Mouse (Mus musculus): ENCODE results near the gene Gpc6.

Gene Gpc6

DNA sequence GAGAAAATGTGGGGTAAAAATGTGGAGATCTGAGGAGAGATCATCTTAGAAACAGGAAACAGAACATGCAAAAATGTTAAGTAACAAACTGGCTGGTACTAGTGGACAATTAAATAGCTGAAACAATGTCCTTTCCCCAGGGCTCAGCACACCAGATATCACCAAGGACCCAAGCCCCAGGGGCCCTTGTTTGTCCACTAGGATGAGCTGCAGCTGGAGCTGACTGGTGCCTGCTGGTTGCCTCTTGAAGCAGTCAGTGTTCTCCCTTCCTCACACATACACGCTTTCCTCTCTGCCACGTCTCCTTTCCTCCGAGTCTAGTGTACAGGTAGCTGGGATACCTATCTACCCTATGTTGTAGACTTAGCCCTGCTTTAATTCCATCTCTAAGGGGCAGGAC is 320.5 kb downstream of the Gpc6 start:
- DNase-seq: no peak

DNA sequence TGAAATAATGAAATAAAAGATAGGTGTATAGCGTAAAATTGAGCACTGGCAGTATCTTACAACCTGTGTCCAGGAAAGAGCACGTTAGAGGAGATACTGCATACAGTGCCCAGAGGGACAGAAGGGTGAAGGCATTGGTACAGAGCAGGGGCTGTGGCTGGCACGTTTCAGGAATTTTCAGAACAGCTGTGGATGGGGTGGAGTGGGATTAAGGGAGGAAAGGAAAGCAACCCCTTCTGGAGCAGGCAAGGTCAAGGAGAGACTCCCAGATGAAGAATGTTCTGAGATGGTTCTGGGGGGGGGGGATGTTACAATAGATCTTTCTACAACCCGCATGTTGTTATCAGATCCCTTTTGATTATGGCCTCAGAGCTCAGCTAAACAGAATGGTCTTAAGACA is 331.1 kb downstream of the Gpc6 start:
- DNase-seq: no peak

DNA sequence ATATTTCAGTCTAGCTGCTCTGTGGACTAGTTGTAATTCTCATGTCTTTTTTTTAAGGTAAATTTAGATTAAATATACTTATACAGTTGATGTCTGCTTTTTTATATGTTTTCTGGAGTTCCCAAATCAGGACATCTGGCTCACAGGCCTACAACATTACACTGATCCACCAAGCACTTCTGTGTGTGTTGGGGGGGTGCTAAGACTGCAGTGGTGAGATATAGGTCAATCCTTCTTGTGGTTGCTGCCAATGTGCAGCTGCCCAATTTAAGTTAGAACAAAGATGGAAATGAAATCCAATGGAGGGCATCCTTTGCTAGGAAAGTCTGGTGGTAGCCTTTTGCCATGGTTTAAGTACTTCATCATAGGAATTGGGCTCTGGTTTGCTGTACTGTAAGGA is 340.5 kb downstream of the Gpc6 start:
- no peak for DNase-seq

GRCm38 (mm10) chr14:117267823-117268601 is 342.9 kb downstream of the Gpc6 start:
- no peak for DNase-seq

DNA sequence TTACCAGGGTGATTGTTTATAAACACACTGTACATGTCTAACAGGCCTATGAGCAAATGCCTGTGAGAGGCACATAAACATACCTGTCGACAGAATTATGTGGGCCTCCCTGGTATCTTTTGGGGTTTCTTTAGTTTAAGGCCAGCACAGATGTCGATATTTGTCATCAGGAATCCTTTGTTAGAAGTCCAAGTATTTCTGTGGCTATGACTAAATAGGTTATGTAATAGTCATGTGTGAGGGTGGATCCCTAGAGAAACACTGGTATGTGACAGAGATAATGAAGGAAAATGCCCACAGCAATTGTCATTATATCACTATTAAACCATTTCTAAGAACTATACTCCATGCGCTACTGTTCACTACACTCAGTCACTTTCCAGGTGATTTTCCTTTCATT is 358.5 kb downstream of the Gpc6 start:
- no peak for DNase-seq

DNA sequence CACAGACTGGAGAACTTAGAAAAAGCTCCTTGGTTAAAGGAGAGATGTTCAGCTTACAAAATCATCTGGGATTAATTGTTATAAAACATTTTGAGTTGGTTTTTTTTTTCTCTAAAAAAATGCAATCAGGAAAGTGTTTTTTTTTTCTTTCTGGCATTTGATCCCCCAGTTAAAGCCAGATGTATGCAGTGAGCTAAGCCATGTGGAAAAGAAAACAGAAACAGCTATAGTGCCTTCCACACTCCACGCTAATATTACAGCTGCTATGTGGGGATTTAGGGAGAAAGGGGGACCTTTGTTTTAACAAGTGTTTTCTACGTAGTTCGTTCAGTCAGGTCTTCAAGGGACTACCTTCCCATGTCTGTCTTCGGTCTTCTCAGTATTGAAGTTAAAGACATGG is 368.6 kb downstream of the Gpc6 start:
- DNase-seq: no peak

GRCm38 (mm10) chr14:117296207-117296838 is 371.2 kb downstream of the Gpc6 start:
- DNase-seq: no peak

- DNase-seq: no peak
Observed at GRCm38 (mm10) chr14:117301019-117301418, 375.9 kb downstream of the Gpc6 start.

DNA sequence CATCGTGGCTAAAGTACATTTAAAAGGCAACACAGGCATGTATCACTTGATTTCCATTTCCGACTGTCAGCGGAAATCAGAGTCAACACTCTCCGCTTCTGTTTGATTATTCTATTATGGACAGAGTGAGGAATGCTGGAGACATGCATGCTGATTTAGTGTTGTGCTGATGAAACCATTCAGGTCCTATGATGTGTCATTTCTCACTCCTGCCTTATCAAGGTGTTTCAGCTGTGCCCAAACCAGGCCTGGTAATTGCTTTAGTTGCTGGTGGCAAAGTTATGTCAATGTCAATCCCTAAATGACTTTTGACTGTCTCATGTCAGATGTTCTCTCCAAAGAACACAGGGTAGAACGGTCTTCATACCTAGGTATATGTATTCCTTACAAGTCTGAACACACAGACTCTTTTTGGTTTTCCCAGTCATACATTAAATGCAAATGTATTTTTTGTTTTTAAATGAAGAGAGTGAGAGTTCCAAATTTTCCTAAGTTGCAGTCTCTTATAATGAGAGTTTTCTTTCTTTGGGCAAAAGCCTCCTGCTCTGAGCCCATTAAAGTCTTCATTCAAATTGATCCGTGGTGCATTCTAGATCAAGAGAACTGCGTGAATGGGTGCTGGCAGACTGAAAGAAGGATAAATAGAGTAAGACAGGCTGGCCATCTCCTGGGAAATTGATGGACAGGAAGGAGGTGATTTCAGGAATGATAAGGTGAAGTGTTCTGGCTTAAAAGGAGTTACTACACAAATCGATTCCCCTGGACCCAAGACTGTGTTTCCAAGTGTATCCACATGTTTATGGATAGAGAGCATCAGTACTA is 379.0 kb downstream of the Gpc6 start:
- no peak for DNase-seq

GRCm38 (mm10) chr14:117304723-117305010 is 379.6 kb downstream of the Gpc6 start:
- DNase-seq: no peak

GRCm38 (mm10) chr14:117309997-117310520 is 384.9 kb downstream of the Gpc6 start:
- DNase-seq: no peak

DNA sequence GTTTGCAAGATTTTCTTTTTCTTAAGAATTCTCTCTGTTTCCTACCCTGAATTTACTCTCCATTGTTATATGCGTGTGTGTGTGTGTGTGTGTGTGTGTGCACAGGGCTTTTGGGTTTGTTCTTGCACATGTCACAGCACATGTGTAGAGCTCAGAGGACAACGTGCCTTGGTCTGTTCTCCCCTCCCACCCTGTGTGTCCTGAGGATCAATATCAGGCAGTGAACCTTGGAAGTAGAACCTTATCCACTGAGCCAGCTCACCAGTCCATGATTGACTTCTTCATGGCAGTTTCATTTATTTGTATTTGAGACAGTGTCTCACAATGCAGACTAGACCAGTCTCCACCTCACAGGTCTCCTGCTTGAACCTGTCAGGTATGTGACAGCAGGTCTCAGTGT is 399.1 kb downstream of the Gpc6 start:
- DNase-seq: no peak

DNA sequence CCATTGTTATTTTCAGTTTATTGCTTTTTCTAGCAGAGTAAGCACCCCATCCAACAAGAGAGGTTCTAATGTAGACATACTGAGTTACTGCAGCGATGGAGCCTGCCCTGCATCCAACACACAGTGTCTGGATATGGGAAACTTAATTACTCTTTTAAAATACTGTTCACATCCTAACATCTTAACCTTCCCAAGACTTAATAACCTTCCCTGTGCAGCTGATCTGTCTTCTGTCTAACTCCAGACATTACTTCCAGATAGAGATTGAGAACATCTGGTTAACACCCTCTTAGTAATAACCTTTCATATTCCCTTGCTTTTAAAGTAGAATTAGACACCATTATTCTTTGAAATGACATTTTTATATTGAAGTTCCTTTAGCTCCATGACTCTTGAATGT is 407.1 kb downstream of the Gpc6 start:
- DNase-seq: no peak

GRCm38 (mm10) chr14:117337271-117337670 is 412.2 kb downstream of the Gpc6 start:
- no peak for DNase-seq

DNA sequence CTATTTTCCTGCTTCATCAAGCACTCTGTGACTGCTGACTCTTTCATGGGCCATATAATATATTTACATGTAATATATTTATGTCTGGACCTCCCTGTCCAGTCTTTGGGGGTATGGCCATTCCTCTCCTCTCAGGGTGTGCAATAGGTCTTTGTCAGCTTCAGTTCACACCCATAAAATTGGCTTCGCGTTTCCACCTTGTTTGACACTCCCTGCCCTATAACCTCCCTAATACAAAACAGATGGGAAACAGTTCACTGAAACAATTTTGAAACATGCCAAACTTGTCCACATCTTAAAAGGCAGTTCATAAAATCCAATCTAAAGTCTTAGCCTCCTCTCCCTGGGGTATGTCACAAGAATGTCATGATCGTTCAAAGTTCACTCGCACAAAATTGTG is 415.4 kb downstream of the Gpc6 start:
- DNase-seq: no peak

DNA sequence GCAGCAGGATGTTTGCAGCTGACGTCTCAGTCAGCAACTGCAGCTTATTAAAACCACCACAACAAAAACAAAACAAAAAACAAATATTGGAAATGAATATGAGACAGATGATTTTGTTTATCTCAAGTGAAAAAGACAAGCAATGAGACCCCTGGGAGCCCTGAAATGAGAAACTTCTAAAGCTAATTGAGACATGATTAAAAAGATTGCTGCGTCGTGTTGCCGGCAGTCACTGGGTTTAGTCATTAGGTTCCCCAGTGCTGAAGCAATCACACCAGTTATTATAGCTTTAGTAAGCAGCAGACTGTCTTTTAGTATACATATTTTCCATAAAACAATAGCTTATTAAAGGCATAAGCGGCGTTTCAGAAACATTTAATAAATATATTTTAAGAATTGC is 419.4 kb downstream of the Gpc6 start:
- DNase-seq: no peak

- DNase-seq: no peak
Observed at GRCm38 (mm10) chr14:117346372-117346885, 421.3 kb downstream of the Gpc6 start.

DNA sequence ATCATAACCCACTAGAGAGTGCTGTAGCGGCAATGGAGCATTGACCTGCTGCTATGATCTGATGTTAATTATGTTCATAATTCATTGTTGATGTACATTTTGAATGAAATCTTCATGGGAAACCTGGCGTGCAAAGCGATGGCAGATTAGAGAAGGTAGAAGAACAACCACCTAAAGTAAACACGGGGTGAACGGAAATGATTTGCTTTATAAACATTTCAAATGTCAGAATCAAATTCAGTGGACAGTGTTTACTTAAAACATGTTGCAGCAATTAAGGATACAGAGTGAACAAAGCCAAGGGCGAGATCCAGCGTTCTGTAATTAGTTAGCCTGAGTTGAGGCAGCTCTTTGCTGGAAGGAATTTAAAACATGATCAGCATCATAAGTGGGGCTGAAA is 426.2 kb downstream of the Gpc6 start:
- DNase-seq: no peak

GRCm38 (mm10) chr14:117361155-117361964 is 436.2 kb downstream of the Gpc6 start:
- DNase-seq: no peak

DNA sequence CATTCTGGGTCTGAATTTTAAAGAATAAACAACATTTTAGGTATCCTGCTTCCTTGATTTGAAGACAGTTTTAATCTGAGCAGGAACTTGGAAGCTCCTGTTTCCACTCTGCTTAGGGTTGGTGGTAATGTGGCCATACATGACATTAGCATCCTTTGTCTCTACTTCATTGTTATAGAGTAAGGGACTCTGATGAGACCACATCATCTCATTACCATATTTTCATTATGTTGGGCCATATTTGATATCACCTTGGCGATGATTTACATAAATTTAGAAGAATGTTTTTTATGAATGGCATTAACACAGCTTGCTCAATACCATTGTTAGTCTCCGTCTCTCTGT is 436.8 kb downstream of the Gpc6 start:
- DNase-seq: no peak

DNA sequence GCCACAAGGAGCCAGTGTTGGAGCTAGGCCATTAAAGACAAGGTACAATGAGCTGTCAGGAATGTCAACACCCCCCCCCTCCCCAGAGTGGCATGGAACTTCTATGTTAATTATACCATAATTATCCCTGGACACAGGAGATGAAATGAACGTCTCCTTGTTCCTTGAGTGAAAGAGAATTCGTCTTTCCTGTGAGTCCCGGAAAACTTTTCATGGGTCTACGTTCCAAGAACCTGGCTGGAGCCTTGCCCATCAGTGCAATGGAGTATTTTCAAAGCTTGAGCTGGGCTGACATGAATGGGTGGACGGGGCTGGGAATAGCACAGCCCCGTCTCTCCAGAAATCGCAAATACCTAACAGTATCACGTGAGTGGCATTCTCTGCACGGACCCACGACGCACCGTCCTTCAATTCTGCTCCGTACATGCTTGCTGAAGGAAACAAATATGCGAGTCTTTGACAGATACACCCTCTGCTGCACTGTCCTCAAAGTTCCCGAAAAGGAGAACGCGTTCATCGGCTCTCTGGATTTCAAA is 444.3 kb downstream of the Gpc6 start:
- DNase-seq: no peak

- no peak for DNase-seq
Observed at GRCm38 (mm10) chr14:117376822-117377376, 451.8 kb downstream of the Gpc6 start.
